Comparison of ENCODE assay signal across 17 mouse cellular contexts in genomic region chr19:55609806-55610205, GRCm38 (mm10).
"Had no signal": no experiment of that assay in that cellular context is flagged by ENCODE, and none has a peak within 500 bp of the region (broad histone marks: within the 10 kb centered on the region; RNA-seq: fewer than 3 reads in every experiment).

No protein-coding gene starts in this region.

- H3K4me3 ChIP-seq: lung, embryonic 15.5 days; megakaryocyte, embryonic 14.5 days; midbrain, embryonic 13.5 days; neural tube, embryonic 12.5 days had no signal

- H3K4me1 ChIP-seq: megakaryocyte, embryonic 14.5 days; neural tube, embryonic 12.5 days had no signal

- H3K27me3 ChIP-seq: lung, embryonic 15.5 days; megakaryocyte, embryonic 14.5 days; neural tube, embryonic 12.5 days had no signal

- H3K9me3 ChIP-seq: lung, embryonic 15.5 days; megakaryocyte, embryonic 14.5 days; midbrain, embryonic 13.5 days; neural tube, embryonic 12.5 days had no signal

- H3K36me3 ChIP-seq: lung, embryonic 15.5 days; midbrain, embryonic 13.5 days; neural tube, embryonic 12.5 days had no signal

- DNase-seq: liver, postnatal 0 days; lung, adult 2 months; lung, postnatal 14 days; lung, postnatal 36 days; right cerebral cortex, postnatal 25 days; right cerebral cortex, postnatal 4 days; spleen, adult 18-20 months; thymus, adult 18-20 months; thymus, postnatal 14 days; thymus, postnatal 36 days had no signal

- H3K9ac ChIP-seq: liver, postnatal 0 days; lung, embryonic 15.5 days; midbrain, embryonic 13.5 days; neural tube, embryonic 12.5 days had no signal

- ATAC-seq: liver, postnatal 0 days; lung, postnatal 0 days; midbrain, embryonic 13.5 days had no signal

- H3K4me2 ChIP-seq: lung, embryonic 15.5 days; midbrain, embryonic 11.5 days; midbrain, embryonic 13.5 days; neural tube, embryonic 12.5 days had no signal

- H3K27ac ChIP-seq: lung, embryonic 15.5 days; macrophage; neural tube, embryonic 12.5 days had no signal
